ENCODE assay signal across 22 mouse cellular contexts in the genomic region with DNA sequence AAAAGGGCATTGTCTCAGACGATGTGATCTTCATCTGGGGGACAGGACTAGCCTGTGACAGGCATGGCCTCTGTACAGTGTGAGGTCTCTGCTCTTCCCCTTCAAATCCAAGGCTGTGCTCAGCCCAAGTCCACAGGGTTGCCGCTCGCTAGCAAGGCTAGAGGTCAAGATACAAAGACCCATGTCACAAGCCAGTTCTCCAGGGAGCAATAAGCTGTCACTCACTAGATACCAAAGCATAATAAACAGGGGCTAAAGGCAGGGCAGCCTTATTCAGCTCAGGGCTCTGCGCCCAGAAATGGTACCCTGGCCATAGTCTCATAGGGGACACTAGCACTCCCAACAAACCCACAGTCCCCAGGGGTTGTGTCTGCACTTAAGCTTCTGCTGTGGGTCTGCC.
DNase-seq lines count a peak whose midpoint lies in the region; ATAC-seq lines count a peak whose summit lies in the region.
"Had no signal": no experiment of that assay in that cellular context is flagged by ENCODE, and none has a peak within 500 bp of the region (broad histone marks: within the 10 kb centered on the region; RNA-seq: fewer than 3 reads in every experiment).

No protein-coding gene starts in this region.

- peaks cover 4% of the 10 kb centered on the region; the same call in 1 of the 2 replicates for H3K36me3 ChIP-seq in forebrain, embryonic 10.5 days (replicated peaks)
- no peaks in the 10 kb centered on the region for H3K36me3 ChIP-seq in forebrain, embryonic 11.5 days (ENCODE audit: control insufficient read depth, insufficient read depth, low read length)
- H3K36me3 ChIP-seq in midbrain, embryonic 10.5 days, result no peaks in the 10 kb centered on the region
- H3K36me3 ChIP-seq in midbrain, embryonic 15.5 days (replicated peaks), result no peaks in the 10 kb centered on the region
- H3K36me3 ChIP-seq: embryonic facial prominence, embryonic 12.5 days; heart, embryonic 15.5 days; kidney, embryonic 15.5 days; limb, embryonic 15.5 days had no signal

- 67% methylated on average over 4 of the region's 4 CpGs for WGBS in forebrain, embryonic 10.5 days
- 59% methylated on average over 4 of the region's 4 CpGs for WGBS in forebrain, embryonic 11.5 days
- 55% methylated on average over 4 of the region's 4 CpGs for WGBS in midbrain, embryonic 10.5 days
- 58% methylated on average over 4 of the region's 4 CpGs for WGBS in midbrain, embryonic 15.5 days

- DNase-seq in forebrain, embryonic 10.5 days (ENCODE audit: extremely low spot score, low spot score), result no peak
- no peak for DNase-seq in forebrain, embryonic 11.5 days (ENCODE audit: low spot score)
- DNase-seq in kidney, adult 9 months, result peak; percentile 49
- DNase-seq in kidney, postnatal 4 days, result no peak
- no peak for DNase-seq in midbrain, embryonic 10.5 days (ENCODE audit: low spot score)
- peak; percentile 68 for DNase-seq in embryo, embryonic 10.5 days (ENCODE audit: low spot score)
- no peak for DNase-seq in thymus, postnatal 14 days
- DNase-seq: adrenal gland, adult 2 months; cerebellum, adult 9-10 months; gastrocnemius, adult 2 months; heart, postnatal 4 days; layer of hippocampus, postnatal 36 days; lung, embryonic 14.5 days; thymus, adult 18-20 months; thymus, postnatal 4 days had no signal

- H3K9me3 ChIP-seq in forebrain, embryonic 10.5 days, result no peaks in the 10 kb centered on the region
- H3K9me3 ChIP-seq in forebrain, embryonic 11.5 days (ENCODE audit: control insufficient read depth, low read length), result no peaks in the 10 kb centered on the region
- no peaks in the 10 kb centered on the region for H3K9me3 ChIP-seq in midbrain, embryonic 10.5 days (replicated peaks)
- no peaks in the 10 kb centered on the region for H3K9me3 ChIP-seq in midbrain, embryonic 15.5 days
- H3K9me3 ChIP-seq: embryonic facial prominence, embryonic 12.5 days; forebrain, embryonic 13.5 days; heart, embryonic 15.5 days; kidney, embryonic 15.5 days; limb, embryonic 15.5 days had no signal

- H3K4me2 ChIP-seq in forebrain, embryonic 11.5 days (ENCODE audit: low read depth, low read length, severe bottlenecking), result no peak overlapping the region
- no peak overlapping the region for H3K4me2 ChIP-seq in midbrain, embryonic 15.5 days
- H3K4me2 ChIP-seq: embryonic facial prominence, embryonic 12.5 days; forebrain, embryonic 13.5 days; heart, embryonic 15.5 days; kidney, embryonic 15.5 days; limb, embryonic 15.5 days; lung, embryonic 14.5 days had no signal

- H3K27me3 ChIP-seq in forebrain, embryonic 10.5 days (ENCODE audit: poor library complexity, severe bottlenecking), result no peaks in the 10 kb centered on the region
- H3K27me3 ChIP-seq in forebrain, embryonic 11.5 days (ENCODE audit: control insufficient read depth, insufficient read depth, low read length), result no peaks in the 10 kb centered on the region
- no peaks in the 10 kb centered on the region for H3K27me3 ChIP-seq in midbrain, embryonic 10.5 days (ENCODE audit: low read depth, poor library complexity, severe bottlenecking)
- no peaks in the 10 kb centered on the region for H3K27me3 ChIP-seq in midbrain, embryonic 15.5 days (replicated peaks)
- H3K27me3 ChIP-seq: embryonic facial prominence, embryonic 12.5 days; forebrain, embryonic 13.5 days; heart, embryonic 15.5 days; kidney, embryonic 15.5 days; limb, embryonic 15.5 days had no signal

- 0 out of 2 replicates have a peak overlapping the region, but pooled peaks have one; percentile 35 for H3K27ac ChIP-seq in forebrain, embryonic 10.5 days
- no peak overlapping the region for H3K27ac ChIP-seq in forebrain, embryonic 11.5 days (ENCODE audit: low read depth, low read length)
- H3K27ac ChIP-seq in midbrain, embryonic 10.5 days (replicated peaks), result peak overlapping the region; percentile 61; the same call in 1 of the 2 replicates
- H3K27ac ChIP-seq in midbrain, embryonic 15.5 days, result no peak overlapping the region
- H3K27ac ChIP-seq: embryonic facial prominence, embryonic 12.5 days; forebrain, embryonic 13.5 days; heart, embryonic 15.5 days; kidney, embryonic 15.5 days; limb, embryonic 15.5 days; liver, embryonic 14.5 days had no signal

- peaks cover 54% of the 10 kb centered on the region for H3K4me1 ChIP-seq in forebrain, embryonic 10.5 days
- H3K4me1 ChIP-seq in forebrain, embryonic 11.5 days (replicated peaks; ENCODE audit: control insufficient read depth, insufficient read depth, low read length), result no peaks in the 10 kb centered on the region; the same call in 1 of the 2 replicates
- H3K4me1 ChIP-seq in midbrain, embryonic 10.5 days, result peaks cover 44% of the 10 kb centered on the region
- H3K4me1 ChIP-seq in midbrain, embryonic 15.5 days, result peaks cover 24% of the 10 kb centered on the region
- H3K4me1 ChIP-seq: embryonic facial prominence, embryonic 12.5 days; limb, embryonic 15.5 days had no signal

- no peak for ATAC-seq in forebrain, embryonic 11.5 days (replicated peaks; ENCODE audit: low FRiP score)
- ATAC-seq in midbrain, embryonic 15.5 days (replicated peaks), result no peak
- ATAC-seq: forebrain, embryonic 13.5 days had no signal

- H3K4me3 ChIP-seq in forebrain, embryonic 10.5 days, result no peak overlapping the region
- H3K4me3 ChIP-seq in forebrain, embryonic 11.5 days (ENCODE audit: low read depth, low read length), result no peak overlapping the region
- no peak overlapping the region for H3K4me3 ChIP-seq in midbrain, embryonic 10.5 days
- H3K4me3 ChIP-seq in midbrain, embryonic 15.5 days, result no peak overlapping the region
- H3K4me3 ChIP-seq: embryonic facial prominence, embryonic 12.5 days; forebrain, embryonic 13.5 days; gastrocnemius, adult 2 months; heart, embryonic 15.5 days; kidney, embryonic 15.5 days; limb, embryonic 15.5 days had no signal

- no peak overlapping the region for H3K9ac ChIP-seq in forebrain, embryonic 11.5 days (ENCODE audit: low read length)
- no peak overlapping the region for H3K9ac ChIP-seq in midbrain, embryonic 15.5 days
- H3K9ac ChIP-seq: embryonic facial prominence, embryonic 12.5 days; forebrain, embryonic 13.5 days; heart, embryonic 15.5 days; kidney, embryonic 15.5 days; limb, embryonic 15.5 days; liver, embryonic 14.5 days; lung, embryonic 14.5 days had no signal

Comparison
In these comparisons a context has a peak if more than half of its experiments do, and no peak if none do; other contexts are left out.
1. DNase-seq: peak in kidney, adult 9 months (single experiment) and embryo, embryonic 10.5 days (single experiment); none in forebrain, embryonic 10.5 days (single experiment), forebrain, embryonic 11.5 days (single experiment), kidney, postnatal 4 days (0 of 2), midbrain, embryonic 10.5 days (single experiment) and thymus, postnatal 14 days (single experiment).
2. H3K27ac ChIP-seq: peak in forebrain, embryonic 10.5 days (single experiment) and midbrain, embryonic 10.5 days (single experiment); none in forebrain, embryonic 11.5 days (single experiment) and midbrain, embryonic 15.5 days (single experiment).